Comparison of ENCODE assay signal across 24 mouse cellular contexts in genomic region chr6:124443338-124443737, GRCm38 (mm10).
"Had no signal": no experiment of that assay in that cellular context is flagged by ENCODE, and none has a peak within 500 bp of the region (broad histone marks: within the 10 kb centered on the region; RNA-seq: fewer than 3 reads in every experiment).

No protein-coding gene starts in this region.

- H3K27ac ChIP-seq: heart, adult 2 months; heart, embryonic 13.5 days; heart, embryonic 15.5 days; hindbrain, embryonic 13.5 days; hindbrain, embryonic 15.5 days; hindbrain, postnatal 0 days; kidney, embryonic 15.5 days; kidney, postnatal 0 days; limb, embryonic 13.5 days; limb, embryonic 15.5 days; liver, embryonic 12.5 days; liver, embryonic 14.5 days had no signal

- H3K4me1 ChIP-seq: heart, embryonic 13.5 days; heart, embryonic 15.5 days; hindbrain, embryonic 13.5 days; hindbrain, embryonic 15.5 days; kidney, embryonic 15.5 days; limb, embryonic 13.5 days; limb, embryonic 15.5 days; liver, embryonic 12.5 days had no signal

- DNase-seq: gastrocnemius, postnatal 14 days; gastrocnemius, postnatal 36 days; heart, adult 2 months; heart, postnatal 14 days; heart, postnatal 36 days; kidney, adult 11 months; kidney, adult 2 months; kidney, adult 9 months; kidney, postnatal 14 days; kidney, postnatal 36 days; layer of hippocampus, adult 9-11 months; layer of hippocampus, postnatal 36 days; left cerebral cortex, postnatal 4 days had no signal

- H3K4me3 ChIP-seq: heart, adult 2 months; heart, embryonic 13.5 days; heart, embryonic 15.5 days; hindbrain, embryonic 13.5 days; hindbrain, embryonic 15.5 days; kidney, embryonic 15.5 days; limb, embryonic 13.5 days; limb, embryonic 15.5 days; liver, embryonic 12.5 days had no signal
